Mouse (Mus musculus) lung, adult 2 months (tissue): ENCODE results near the gene Ccl17.

Experiments
- CTCF ChIP-seq: fragments of 200-500 bp; IDR thresholded peaks from 2 replicates; pipeline ENCODE4 v1.5.1; 2011; ENCODE audit warnings: mild to moderate bottlenecking, low read length, control low read depth; ENCODE audit not compliant: insufficient read depth
- POLR2A ChIP-seq: fragments of 200-500 bp; IDR thresholded peaks from 2 replicates; pipeline ENCODE4 v1.6.1; 2011; ENCODE audit warnings: low read depth, mild to moderate bottlenecking, control low read depth, low read length, borderline replicate concordance; ENCODE audit errors: extremely low read depth

- TF ChIP-seq CTCF: no peak
- no peak for TF ChIP-seq POLR2A
Observed at GRCm38 (mm10) chr8:94828284-94828683, 18.0 kb downstream of the Ccl17 start.
